Mouse (Mus musculus) lung, adult 2 months (tissue): ENCODE data around the gene Snd1. TPM values are rescaled to one million over a fixed set of nuclear protein-coding genes. Genes with fewer than 3 reads are reported as not detected.

ENCODE experiments used
- DNase-seq: peaks from one replicate; pipeline ENCODE4 v3.0.0; 2022
- H3K4me1 ChIP-seq: fragments of 200-500 bp; 2 replicates; pipeline ENCODE4 v1.6.1; 2011; ENCODE audit warnings: low read length; ENCODE audit not compliant: control insufficient read depth, insufficient read depth
- H3K4me3 ChIP-seq: fragments of 200-500 bp; replicated peaks from 2 replicates; pipeline ENCODE3; 2011; ENCODE audit warnings: low read depth, mild to moderate bottlenecking, control low read depth, low read length; ENCODE audit errors: extremely low read depth
- CTCF ChIP-seq: fragments of 200-500 bp; IDR thresholded peaks from 2 replicates; pipeline ENCODE4 v1.5.1; 2011; ENCODE audit warnings: mild to moderate bottlenecking, low read length, control low read depth; ENCODE audit not compliant: insufficient read depth
- POLR2A ChIP-seq: fragments of 200-500 bp; IDR thresholded peaks from 2 replicates; pipeline ENCODE4 v1.6.1; 2011; ENCODE audit warnings: low read depth, mild to moderate bottlenecking, control low read depth, low read length, borderline replicate concordance; ENCODE audit errors: extremely low read depth
- WGBS: fragments of 180-500 bp; shearing (Covaris S2); methylation state at CpG from one replicate; pipeline ENCODE4 v1.1.7; 2018; 5-methylcytosine and 5-hydroxymethylcytosine counted together
- polyA plus RNA-seq: library from polyadenylated mRNA; depleted of rRNA; stranded (reverse); fragments of >200 nt; gene quantifications from 2 replicates; pipeline ENCODE4 v1.2.3, GENCODE M21; 2012

Snd1 gene
- polyA plus RNA-seq, 1 experiment, result 88.3 TPM

DNA sequence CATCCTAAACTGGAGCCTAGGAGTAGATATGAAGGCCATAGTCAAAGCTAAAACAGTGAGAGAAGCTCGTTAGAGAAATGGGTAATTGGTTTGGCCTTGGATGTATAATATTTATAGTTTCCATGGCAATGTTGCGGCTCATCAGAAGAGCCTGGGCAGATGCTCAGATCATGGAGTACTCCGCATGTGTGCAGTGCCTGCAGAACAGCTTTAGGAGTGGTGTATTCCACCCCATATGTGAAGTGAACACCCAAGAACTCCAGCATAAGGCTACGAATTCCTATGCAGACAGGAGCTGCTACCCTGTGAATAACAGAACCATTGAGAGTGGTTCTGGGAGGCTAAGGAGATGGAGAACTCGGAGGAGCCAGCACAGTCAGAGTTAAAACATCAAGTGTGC, 272.1 kb downstream of the Snd1 start:
- H3K4me3 ChIP-seq, result no peak overlapping the region
- WGBS, result 91% methylated on average over 5 of the region's 5 CpGs
- H3K4me1 ChIP-seq, result peaks cover 2% of the 10 kb centered on the region; the same call in 1 of the 2 replicates
- no peak for DNase-seq
- no peak for TF ChIP-seq POLR2A
- no peak for TF ChIP-seq CTCF

DNA sequence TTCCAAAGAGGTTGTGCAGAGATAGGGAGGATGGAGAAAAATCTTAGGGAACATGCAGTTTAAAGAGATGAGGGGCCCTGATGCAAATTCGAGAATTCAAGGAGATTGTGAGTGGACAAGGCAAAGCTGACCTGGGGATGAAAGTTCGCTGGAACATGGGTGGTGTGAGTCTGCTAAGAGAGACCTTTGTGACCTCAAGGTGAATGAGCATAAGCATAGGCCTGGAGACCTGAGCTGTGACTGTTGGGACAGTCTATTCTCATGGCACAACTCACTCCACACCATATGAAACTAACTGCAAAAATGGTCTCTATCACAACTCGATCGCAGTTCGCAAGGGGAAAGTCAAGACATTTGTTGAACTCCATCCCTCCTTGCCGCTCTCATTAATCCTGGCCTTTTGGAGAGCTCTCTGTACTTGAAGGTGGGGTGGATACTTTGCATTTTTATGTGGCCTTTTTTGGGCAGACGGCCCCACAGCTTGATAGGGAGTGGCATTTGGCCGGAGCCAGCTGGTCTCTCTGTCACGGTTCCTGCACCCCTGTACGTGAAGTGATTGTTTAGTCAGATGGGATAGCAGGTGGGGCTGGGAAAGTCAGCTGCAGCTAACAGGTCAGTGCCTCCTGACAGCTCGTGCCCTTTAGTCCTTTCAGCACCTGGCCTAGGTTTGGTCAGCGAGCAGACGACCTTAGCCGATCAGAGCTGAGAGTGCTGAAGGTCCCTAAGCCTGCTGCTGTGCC, 273.2 kb downstream of the Snd1 start:
- Histone ChIP-seq H3K4me1 (peaks cover under 1% of the 10 kb centered on the region; the same call in 1 of the 2 replicates), H3K4me3 (no peak overlapping the region)
- DNase-seq, result peak; percentile 20
- no peak for TF ChIP-seq POLR2A
- TF ChIP-seq CTCF, result no peak
- WGBS, result 73% methylated on average over 14 of the region's 14 CpGs

DNA sequence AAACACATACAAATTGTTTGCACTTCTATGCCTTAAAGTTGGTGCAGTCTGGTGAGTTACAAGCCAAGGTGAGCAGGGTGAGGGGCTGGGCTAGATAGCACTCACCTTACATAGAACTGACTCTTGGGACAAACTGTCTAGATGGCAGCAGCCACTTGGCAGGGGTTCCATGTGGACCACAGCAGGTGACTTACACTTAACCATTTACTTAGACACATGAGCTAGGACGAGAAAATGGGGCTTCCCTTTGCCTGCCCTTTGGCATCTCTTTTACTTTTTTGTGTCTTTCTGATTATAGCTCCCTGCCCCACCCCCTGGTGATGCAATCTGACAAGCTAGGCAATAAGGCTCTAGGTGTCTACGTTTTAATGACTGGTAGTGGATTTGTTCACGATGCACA, 274.3 kb downstream of the Snd1 start:
- Histone ChIP-seq H3K4me1 (no peaks in the 10 kb centered on the region; the same call in 1 of the 2 replicates), H3K4me3 (no peak overlapping the region)
- TF ChIP-seq CTCF, result no peak
- no peak for TF ChIP-seq POLR2A
- DNase-seq, result no peak
- WGBS, result 70% methylated on average over 3 of the region's 3 CpGs

DNA sequence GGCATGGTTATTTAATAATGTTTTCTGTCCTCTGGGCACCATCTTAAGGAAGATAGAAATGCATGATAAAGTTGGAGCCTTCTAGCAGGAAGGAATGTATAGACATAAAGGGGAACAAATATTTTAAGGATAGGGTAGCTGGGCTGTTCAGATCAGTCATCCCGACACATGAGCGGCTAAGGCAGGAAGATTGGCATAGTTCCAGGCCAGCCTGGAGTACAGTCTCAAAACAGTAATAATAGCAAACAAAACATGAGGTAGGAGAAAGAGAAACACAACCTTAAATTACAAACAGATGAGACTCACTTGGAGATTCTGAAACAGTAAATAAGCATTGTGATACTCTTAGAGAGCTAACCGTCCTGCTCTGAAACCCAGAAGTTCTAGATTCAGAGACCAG, 276.2 kb downstream of the Snd1 start:
- 48% methylated on average over 3 of the region's 3 CpGs for WGBS
- H3K4me3 ChIP-seq, result no peak overlapping the region
- no peaks in the 10 kb centered on the region; the same call in 1 of the 2 replicates for H3K4me1 ChIP-seq
- no peak for DNase-seq
- no peak for TF ChIP-seq CTCF
- no peak for TF ChIP-seq POLR2A

DNA sequence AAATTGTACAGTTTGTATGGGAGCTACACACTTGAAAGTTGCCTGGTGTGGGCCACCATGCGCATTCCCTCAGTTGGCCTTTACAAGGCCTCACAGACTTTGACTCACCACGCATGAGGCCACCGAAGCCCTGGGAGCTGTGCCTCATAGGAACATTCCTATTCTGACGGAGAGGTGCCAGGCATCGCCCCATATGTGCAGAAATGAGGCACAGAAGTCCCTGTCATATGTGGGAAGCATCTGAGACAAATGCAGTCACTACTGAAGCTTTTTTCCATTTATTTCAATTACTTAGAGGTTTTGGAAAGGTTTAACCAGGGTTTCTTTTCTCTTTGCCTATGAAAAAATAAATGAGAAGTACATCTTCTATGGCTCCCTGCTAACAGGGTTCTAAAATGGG, 278.3 kb downstream of the Snd1 start:
- H3K4me3 ChIP-seq, result no peak overlapping the region
- H3K4me1 ChIP-seq, result no peaks in the 10 kb centered on the region; the same call in 1 of the 2 replicates
- 96% methylated on average over 5 of the region's 5 CpGs for whole genome bisulfite sequencing
- DNase-seq, result no peak
- TF ChIP-seq POLR2A (no peak), CTCF (no peak)

DNA sequence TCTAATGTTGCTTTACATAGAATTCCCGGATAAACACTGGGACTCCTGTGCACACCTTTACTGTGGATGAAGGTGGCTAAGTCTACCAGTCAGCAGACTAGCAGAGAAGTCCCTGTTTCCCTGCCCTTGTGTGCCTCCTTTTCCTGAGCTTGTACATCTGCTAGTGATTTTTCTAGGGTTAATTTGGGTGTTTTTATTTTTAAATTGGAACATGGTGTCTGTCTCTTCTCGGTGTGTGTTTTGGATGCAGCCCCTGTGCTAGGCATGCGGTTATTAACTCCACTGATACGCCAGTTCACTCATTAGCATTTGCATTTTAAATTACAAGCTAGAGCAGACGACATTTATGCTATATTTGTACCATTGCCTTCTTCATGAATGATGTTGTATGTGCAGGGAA, 278.7 kb downstream of the Snd1 start:
- 94% methylated on average over 5 of the region's 5 CpGs for WGBS
- no peak overlapping the region for H3K4me3 ChIP-seq
- TF ChIP-seq POLR2A (no peak), CTCF (no peak)
- H3K4me1 ChIP-seq, result no peaks in the 10 kb centered on the region; the same call in 1 of the 2 replicates
- no peak for DNase-seq

DNA sequence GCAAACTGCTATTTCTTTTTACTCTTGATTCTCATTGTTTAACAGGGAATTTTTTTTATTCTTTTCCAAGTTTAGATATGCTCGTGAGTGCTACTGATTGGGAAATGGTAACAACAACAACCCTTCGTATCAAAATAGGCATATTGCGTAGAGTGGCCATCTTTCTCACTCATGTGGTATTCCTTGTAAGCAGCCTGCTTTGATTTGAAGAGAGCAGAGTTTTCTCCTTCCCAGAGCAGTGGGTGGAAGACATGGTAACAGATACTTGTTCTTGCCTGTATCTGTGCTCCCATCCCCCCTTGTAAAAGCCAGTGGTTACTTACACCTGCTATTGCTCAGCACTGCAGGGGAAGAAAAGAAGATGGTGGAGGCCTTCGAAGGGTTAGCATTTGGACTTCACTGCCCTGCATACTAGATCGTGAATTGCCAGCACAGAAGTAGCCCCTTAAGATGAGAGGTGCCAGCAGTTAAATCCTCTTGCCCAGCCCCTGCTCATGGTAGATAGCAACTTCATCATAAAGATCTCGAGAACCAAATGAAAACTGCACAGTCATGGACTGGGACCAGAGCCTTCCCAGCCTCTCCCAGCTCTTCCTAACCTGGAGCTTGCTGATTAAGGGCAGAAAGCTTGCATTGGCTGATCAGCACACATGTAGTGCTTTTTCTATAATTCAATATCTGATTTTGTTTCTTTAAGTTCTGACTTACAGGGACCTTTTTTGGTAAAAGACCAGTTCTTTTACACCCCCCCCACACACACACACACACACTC, 279.4 kb downstream of the Snd1 start:
- H3K4me3 ChIP-seq, result no peak overlapping the region
- no peak for TF ChIP-seq POLR2A
- TF ChIP-seq CTCF, result no peak
- WGBS, result 86% methylated on average over 6 of the region's 6 CpGs
- no peaks in the 10 kb centered on the region; the same call in 1 of the 2 replicates for H3K4me1 ChIP-seq
- no peak for DNase-seq

DNA sequence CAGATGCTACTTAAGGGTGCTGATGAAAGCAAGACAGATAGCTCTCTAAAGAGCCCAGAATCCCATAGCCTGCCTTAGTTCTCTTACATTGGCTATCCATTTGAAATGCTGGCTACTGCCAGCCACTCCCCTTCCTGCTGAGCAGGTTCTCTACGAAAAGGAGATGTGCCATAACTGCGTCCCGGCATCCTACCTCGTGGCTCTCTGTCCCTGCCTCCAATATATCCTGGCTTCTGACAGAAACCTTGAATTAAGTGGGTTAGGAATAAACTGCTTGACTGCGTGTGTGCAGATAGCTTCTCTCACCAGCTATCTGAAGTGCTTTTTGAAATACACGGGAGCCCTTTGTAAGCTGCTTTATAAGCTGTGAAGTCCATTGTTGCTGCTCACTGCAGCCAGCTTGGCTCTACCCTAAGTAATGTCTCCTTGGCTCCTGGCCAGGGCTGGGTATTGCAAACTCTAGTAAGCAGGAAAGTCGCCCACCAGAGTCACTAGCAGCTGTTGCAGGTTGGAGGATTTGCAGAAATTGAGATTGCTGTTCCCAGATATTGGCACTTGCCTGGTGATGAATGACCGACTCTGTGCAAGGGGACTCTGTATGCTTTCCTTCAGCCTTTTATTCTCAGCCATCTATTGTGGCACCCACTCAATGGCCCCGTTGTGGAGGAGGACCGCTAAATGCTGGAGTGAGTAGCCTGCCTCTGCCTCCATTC, 281.5 kb downstream of the Snd1 start:
- Histone ChIP-seq H3K4me3 (no peak overlapping the region), H3K4me1 (no peaks in the 10 kb centered on the region; the same call in 1 of the 2 replicates)
- WGBS, result 69% methylated on average over 10 of the region's 10 CpGs
- TF ChIP-seq CTCF (no peak), POLR2A (no peak)
- no peak for DNase-seq

DNA sequence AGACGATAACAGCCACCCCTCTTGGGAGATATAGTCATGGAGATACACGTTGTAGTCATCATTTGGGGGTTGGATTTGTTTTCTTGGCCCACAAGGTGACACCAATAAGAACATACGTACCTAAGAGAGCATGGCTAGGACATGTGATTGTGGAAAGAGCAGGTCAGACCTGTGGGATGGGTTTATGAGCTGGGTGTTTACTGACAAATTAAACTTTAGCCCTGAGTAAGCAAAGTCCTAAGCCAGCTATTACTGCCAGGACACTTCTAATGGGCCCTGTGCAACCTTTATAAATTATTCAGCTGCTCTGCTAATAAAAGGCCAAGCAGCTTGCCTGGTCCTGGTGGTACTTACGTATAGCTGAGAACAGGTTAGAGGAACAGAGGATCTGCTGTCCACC, 283.4 kb downstream of the Snd1 start:
- no peak for DNase-seq
- WGBS, result 79% methylated on average over 4 of the region's 4 CpGs
- Histone ChIP-seq H3K4me3 (no peak overlapping the region), H3K4me1 (no peaks in the 10 kb centered on the region)
- no peak for TF ChIP-seq CTCF
- no peak for TF ChIP-seq POLR2A
